Mouse (Mus musculus): ENCODE data around the gene Gm11733.

DNA sequence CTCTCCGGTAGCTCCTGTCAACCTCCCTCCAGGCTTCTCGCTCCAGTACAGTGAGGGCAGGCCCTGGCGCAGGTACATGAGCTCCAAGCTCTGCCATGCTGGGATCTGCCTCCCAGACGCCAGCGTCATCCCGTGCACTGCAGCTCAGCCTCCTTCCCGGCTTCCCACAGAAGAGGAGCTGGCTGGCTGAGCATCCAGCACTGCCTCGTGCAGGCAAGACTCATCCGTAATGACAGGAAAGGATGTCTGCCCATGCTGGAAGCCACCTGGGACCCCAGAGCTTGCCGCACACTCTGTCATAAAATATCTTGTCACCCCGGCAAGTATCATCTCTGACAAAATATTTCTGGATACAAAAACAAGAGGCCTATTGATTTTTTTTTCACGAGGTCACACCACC is at the start of gene Gm11733:
- TF ChIP-seq POLR2A (IDR thresholded peaks at IDR 0.05; ENCODE audit: extremely low read depth, insufficient read depth, low read length) (no peak), CTCF (IDR thresholded peaks at IDR 0.05; ENCODE audit: low read depth, low read length) (no peak)
